Mouse (Mus musculus) heart, embryonic 14.5 days (tissue): ENCODE results near the gene Mdm2. TPM values are rescaled to one million over a fixed set of nuclear protein-coding genes. Genes with fewer than 3 reads are reported as not detected.
A peak's percentile ranks its signal among the peaks of the same experiment; 100 is the strongest.
"Not testable (repeated sequence)": the region's sequence is repeated elsewhere in the genome, so short reads cannot be mapped to it uniquely, and the experiment has no call there.

Experiments
- ATAC-seq: fragments of 200-750 bp; cut with Nextera tagmentation; 2 replicates; pipeline ENCODE4 v1.8.0; 2017; ENCODE audit warnings: low read depth, moderate TSS enrichment; ENCODE audit not compliant: insufficient number of reproducible peaks, insufficient read depth, low FRiP score
- H3K27ac ChIP-seq, 2 experiments: fragments of 200-500 bp in 1 of 2; fragments of 300-500 bp in 1 of 2; sonication (generic) in 1 of 2; replicated peaks in 1 of 2; 2 replicates each; pipeline ENCODE4 v1.5.1; 2012 to 2014; ENCODE audit warnings: low read depth in 2 of 2, low read length in 2 of 2, control low read depth in 1 of 2, mild to moderate bottlenecking in 1 of 2, mixed read lengths in 1 of 2; ENCODE audit not compliant: control insufficient read depth in 1 of 2, insufficient read depth in 1 of 2
- H3K27me3 ChIP-seq: fragments of 300-500 bp; sonication (generic); 2 replicates; pipeline ENCODE4 v1.6.1; 2014; ENCODE audit warnings: mild to moderate bottlenecking, low read length, control low read depth; ENCODE audit not compliant: control insufficient read depth, insufficient read depth
- H3K36me3 ChIP-seq: fragments of 300-500 bp; sonication (generic); 2 replicates; pipeline ENCODE4 v1.6.1; 2014; ENCODE audit warnings: mild to moderate bottlenecking, control low read depth, low read length, mixed read lengths; ENCODE audit not compliant: control insufficient read depth, insufficient read depth
- H3K4me1 ChIP-seq, 2 experiments: fragments of 200-500 bp in 1 of 2; fragments of 300-500 bp in 1 of 2; sonication (generic) in 1 of 2; 2 replicates each; pipeline ENCODE4 v1.6.1; 2012 to 2014; ENCODE audit warnings: low read length in 2 of 2, control low read depth in 1 of 2, mixed read lengths in 1 of 2; ENCODE audit not compliant: control insufficient read depth in 2 of 2, insufficient read depth in 2 of 2
- H3K4me2 ChIP-seq: fragments of 300-500 bp; sonication (generic); 2 replicates; pipeline ENCODE4 v1.6.1; 2014; ENCODE audit warnings: mild to moderate bottlenecking, low read length
- H3K4me3 ChIP-seq, 2 experiments: fragments of 200-500 bp in 1 of 2; fragments of 300-500 bp in 1 of 2; sonication (generic) in 1 of 2; 2 replicates each; pipeline ENCODE4 v1.5.1; 2012 to 2014; ENCODE audit warnings: low read length in 2 of 2, mild to moderate bottlenecking in 2 of 2, control low read depth in 1 of 2, low read depth in 1 of 2, moderate library complexity in 1 of 2; ENCODE audit not compliant: control insufficient read depth in 1 of 2, insufficient read depth in 1 of 2
- H3K9ac ChIP-seq: fragments of 300-500 bp; sonication (generic); 2 replicates; pipeline ENCODE4 v1.6.1; 2014; ENCODE audit warnings: mild to moderate bottlenecking, low read length
- H3K9me3 ChIP-seq: fragments of 300-500 bp; sonication (generic); 2 replicates; pipeline ENCODE4 v1.6.1; 2016; ENCODE audit warnings: low read length, control low read depth; ENCODE audit not compliant: control insufficient read depth
- WGBS: fragments of 180-500 bp; shearing (Covaris S2); extraction: QIAGEN DNeasy Blood & Tissue Kit; methylation state at CpG from one replicate; pipeline ENCODE4 v1.1.7; 2014; 5-methylcytosine and 5-hydroxymethylcytosine counted together
- polyA plus RNA-seq: library from polyadenylated mRNA; unstranded; fragments of >200 nt; fragmentation: Nextera tagmentation; extraction: Ambion mirVana; gene quantifications from 2 replicates; pipeline ENCODE4 v1.2.1, GENCODE M21; 2014

Mdm2 gene
- polyA plus RNA-seq, 1 experiment from 2014 or later: 48.9 TPM

DNA sequence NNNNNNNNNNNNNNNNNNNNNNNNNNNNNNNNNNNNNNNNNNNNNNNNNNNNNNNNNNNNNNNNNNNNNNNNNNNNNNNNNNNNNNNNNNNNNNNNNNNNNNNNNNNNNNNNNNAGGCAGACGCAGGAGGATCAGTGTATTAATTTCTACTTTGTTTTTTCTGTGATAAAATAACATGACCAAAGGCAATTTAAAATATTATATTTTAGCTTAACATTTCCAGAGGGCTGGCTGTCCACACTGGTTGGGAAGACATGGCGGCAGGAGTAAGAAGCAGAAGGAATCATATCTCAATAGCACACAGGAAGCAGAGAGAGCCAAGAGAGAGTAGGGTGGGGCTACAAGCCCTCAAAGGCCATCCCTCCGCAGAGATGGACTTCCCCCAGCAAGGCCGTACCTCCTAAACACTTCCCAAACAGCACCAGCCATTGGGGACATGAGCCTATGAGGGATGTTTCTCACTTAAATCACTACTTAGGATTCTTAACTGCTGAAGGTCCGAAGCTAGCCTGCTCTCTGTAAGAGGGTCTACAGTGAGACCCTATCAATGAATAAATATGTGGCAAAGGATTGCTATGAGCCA is 13.7 kb upstream of the Mdm2 start:
- Histone ChIP-seq H3K9ac (no peak overlapping the region), H3K4me3 (no peak overlapping the region), H3K27ac (no peak overlapping the region), H3K36me3 (no peaks in the 10 kb centered on the region), H3K9me3 (no peaks in the 10 kb centered on the region), H3K4me1 (no peaks in the 10 kb centered on the region), H3K27me3 (no peaks in the 10 kb centered on the region), H3K4me2 (no peak overlapping the region)
- WGBS: 70% methylated on average over 5 of the region's 5 CpGs
- ATAC-seq: no peak

DNA sequence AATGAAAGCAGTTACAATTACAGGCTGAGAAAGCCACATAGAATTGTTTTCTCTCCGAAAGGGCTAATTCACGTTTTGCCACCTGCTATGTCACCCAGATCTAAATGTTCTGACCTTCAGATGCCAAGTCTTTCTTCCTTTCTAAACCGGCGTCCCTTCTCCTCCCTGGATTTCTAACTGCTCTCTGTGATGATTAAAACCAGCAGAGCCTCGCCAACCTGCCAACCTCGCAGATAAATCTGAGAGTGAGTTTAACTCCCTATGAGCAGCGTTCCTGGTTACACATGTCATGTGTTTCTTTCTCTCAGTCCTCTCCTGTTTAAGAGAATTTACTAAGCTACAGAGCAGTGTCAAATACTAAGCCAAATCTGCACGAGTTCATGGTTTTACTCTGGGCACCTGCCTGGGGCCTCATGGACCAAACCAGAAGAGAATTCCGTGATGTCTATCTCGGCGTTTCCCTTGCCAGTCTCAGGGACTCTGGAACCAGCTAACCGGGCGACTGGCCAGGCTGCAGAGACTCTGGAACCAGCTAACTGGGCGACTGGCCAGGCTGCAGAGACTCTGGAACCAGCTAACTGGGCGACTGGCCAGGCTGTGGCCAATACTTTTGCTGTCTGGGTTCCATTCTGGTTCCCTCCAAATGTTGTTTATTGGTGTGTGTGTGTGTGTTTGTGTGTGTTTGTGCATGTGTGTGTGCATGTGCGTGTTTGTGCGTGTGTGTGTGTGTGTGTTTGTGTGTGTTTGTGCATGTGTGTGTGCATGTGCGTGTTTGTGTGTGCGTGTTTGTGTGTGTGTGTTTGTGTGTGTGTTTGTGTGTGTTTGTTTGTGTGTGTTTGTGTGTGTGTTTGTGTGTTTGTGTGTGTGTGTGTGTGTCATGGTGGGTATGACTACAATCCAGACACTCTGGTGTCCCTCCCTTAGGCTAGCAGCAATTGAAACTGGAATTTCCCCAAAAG is 7.9 kb upstream of the Mdm2 start:
- Histone ChIP-seq H3K27me3 (no peaks in the 10 kb centered on the region), H3K4me2 (peak overlapping the region; percentile 48), H3K4me3 (no peak overlapping the region), H3K9me3 (no peaks in the 10 kb centered on the region), H3K9ac (peak overlapping the region; percentile 52), H3K27ac (peak overlapping the region; percentile 73 to 75), H3K36me3 (no peaks in the 10 kb centered on the region), H3K4me1 (peaks cover 7 to 15% of the 10 kb centered on the region in 2 experiments)
- no peak for ATAC-seq
- WGBS: 45% methylated on average over 19 of the region's 19 CpGs

DNA sequence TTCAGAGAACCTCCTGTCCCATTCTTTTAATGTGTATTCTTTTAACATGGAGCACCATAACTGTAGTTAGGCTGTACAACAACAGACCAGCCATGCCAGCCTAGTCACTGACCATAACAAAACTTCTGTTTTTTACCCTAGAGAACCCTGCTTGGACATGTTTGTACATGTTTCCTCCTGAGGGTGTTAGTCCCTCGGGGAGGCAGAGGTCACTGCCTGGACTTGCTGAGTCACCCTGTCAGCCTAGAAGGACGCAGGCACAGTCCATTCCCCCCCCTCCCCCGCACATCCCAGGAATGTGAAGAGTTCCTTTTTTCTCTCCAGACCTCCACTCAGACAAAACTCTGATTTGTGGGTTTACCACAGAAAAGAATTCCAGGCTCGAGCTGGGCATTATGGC is 7.0 kb upstream of the Mdm2 start:
- peak overlapping the region; percentile 48 for H3K4me2 ChIP-seq

DNA sequence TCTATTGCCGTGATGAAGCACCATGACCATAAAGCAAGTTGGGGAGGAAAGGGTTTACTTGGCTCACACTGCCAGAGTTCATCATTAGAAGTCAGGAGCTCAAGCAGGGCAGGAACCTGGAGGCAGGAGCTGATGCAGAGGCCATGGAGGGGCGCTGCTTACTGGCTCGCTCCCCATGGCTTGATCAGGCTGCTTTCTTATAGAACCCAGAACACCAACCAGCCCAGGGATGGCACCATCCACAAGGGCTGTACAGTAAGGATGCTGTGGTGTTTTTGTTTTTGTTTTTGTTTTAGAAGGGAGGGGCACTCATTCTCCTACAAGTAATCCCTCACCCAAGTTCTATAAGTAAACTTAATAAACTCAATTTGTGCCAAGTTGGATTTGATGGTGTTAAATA is 6.1 kb upstream of the Mdm2 start:
- WGBS: 83% methylated on average over 3 of the region's 3 CpGs
- Histone ChIP-seq H3K9ac (no peak overlapping the region), H3K4me3 (no peak overlapping the region), H3K36me3 (no peaks in the 10 kb centered on the region), H3K4me2 (no peak overlapping the region), H3K4me1 (peaks cover 7 to 15% of the 10 kb centered on the region in 2 experiments), H3K27ac (no peak overlapping the region), H3K9me3 (no peaks in the 10 kb centered on the region), H3K27me3 (no peaks in the 10 kb centered on the region)
- ATAC-seq: no peak

More for the DNA sequence above, 7.0 kb upstream of the Mdm2 start:
- WGBS: 0% methylated on average over 4 of the region's 4 CpGs
- no peaks in the 10 kb centered on the region for H3K36me3 ChIP-seq
- ATAC-seq: peak; percentile 44; the same call in 1 of the 2 replicates
- peak overlapping the region; percentile 52; the same call in 1 of the 2 replicates for H3K9ac ChIP-seq
- H3K27me3 ChIP-seq: no peaks in the 10 kb centered on the region
- no peak overlapping the region for H3K4me3 ChIP-seq
- H3K9me3 ChIP-seq: no peaks in the 10 kb centered on the region
- peak overlapping the region; percentile 73 to 75 for H3K27ac ChIP-seq
- peaks cover 7 to 15% of the 10 kb centered on the region in 2 experiments for H3K4me1 ChIP-seq

DNA sequence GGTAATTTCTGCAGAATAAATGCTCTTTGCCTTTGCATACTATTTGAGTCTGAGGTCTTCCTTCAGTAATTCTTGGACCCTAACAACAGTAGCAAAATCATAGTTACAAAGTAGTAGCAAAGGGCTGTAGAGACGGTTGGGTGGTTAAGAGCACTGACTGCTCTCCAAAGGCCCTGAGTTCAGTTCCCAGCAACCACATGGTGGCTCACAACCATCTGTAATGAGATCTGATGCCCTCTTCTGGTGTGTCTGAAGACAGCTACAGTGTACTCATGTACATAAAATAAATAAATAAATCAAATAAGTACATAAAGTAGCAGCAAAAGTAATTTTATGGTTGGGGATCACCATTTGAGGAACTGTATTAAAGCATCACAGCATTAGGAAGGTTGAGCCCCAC is 5.1 kb upstream of the Mdm2 start:
- not testable (repeated sequence) for H3K27ac ChIP-seq, H3K4me3 ChIP-seq, H3K36me3 ChIP-seq, H3K4me2 ChIP-seq, H3K9me3 ChIP-seq, H3K9ac ChIP-seq, H3K27me3 ChIP-seq, ATAC-seq
- H3K4me1 ChIP-seq: peaks cover 7 to 19% of the 10 kb centered on the region in 2 experiments
- WGBS: 100% methylated on average over 1 of the region's 1 CpGs

DNA sequence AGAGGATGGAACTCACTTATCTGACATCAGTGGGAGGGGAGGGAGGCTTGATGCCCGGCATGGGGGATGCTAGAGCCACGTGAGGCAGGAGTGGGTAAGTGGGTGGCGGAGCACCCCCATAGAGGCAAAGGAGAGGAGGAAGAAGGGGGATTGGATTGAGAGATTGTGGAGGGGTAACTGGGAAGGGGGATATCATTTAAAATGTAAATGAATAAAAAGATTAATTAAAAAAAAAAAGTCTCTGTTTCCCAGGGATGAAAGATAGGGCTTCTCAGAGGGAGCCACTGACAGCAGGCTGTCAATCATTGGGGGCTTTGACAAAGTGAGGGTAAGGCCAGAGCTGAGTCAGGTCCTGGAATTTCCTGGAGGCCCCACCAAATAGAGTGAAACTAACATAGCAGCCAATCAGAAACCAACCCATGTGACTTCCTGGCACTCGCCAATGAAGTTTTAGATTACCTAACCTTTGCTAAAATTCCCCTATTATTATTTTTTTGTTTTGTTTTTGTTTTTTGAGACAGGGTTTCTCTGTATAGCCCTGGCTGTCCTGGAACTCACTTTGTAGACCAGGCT is 4.5 kb upstream of the Mdm2 start:
- Histone ChIP-seq H3K27me3 (no peaks in the 10 kb centered on the region), H3K9me3 (no peaks in the 10 kb centered on the region), H3K36me3 (no peaks in the 10 kb centered on the region), H3K4me3 (no peak overlapping the region), H3K4me1 (peaks cover 7 to 19% of the 10 kb centered on the region in 2 experiments), H3K4me2 (no peak overlapping the region), H3K27ac (no peak overlapping the region), H3K9ac (no peak overlapping the region)
- WGBS: 57% methylated on average over 4 of the region's 4 CpGs
- ATAC-seq: no peak

DNA sequence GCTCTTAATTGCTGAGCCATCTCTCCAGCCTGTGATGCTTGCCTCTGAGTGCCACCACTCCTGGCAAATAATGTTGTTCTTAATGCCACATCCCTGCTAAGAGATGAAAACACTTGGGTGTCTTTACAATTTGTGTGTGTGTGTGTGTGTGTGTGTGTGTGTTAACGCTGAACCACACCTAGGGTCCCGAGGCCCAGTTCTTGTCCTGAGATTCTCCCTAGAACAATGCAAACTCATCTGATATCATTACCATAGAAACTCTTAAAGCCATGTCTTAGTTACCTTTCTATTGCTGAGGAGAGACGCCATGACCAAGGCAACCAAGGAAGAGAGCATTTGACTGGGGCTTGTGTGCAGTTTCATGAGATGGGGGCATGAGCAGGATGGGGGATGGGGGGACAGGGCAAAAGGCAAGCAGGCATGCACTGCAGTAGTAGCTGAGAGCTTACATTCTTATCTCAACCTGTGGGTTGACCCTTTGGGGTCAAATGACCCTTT is 3.5 kb upstream of the Mdm2 start:
- WGBS: 80% methylated on average over 3 of the region's 3 CpGs
- H3K4me1 ChIP-seq: peaks cover 7 to 23% of the 10 kb centered on the region in 2 experiments
- H3K27me3 ChIP-seq: no peaks in the 10 kb centered on the region
- no peak overlapping the region for H3K4me2 ChIP-seq
- peaks cover 4% of the 10 kb centered on the region for H3K36me3 ChIP-seq
- no peaks in the 10 kb centered on the region for H3K9me3 ChIP-seq
- ATAC-seq: no peak
- no peak overlapping the region for H3K4me3 ChIP-seq
- no peak overlapping the region for H3K27ac ChIP-seq
- H3K9ac ChIP-seq: no peak overlapping the region
